Mouse (Mus musculus) spleen, postnatal 4 days (tissue): ENCODE results near the gene Crlf1.

Experiments used
- DNase-seq, 2 experiments: peaks; one replicate each; pipeline ENCODE4 v3.0.0; 2022; ENCODE audit warnings: low spot score in 2 of 2

The Crlf1 gene

GRCm38 (mm10) chr8:70492664-70493640, at the start of gene Crlf1:
Crlf1 (plus strand) TSS chr8:70493158.
- DNase-seq, result no peak

- no peak for DNase-seq
These were observed 49.6 kb upstream of the Crlf1 start for GRCm38 (mm10) chr8:70443326-70443725.

GRCm38 (mm10) chr8:70445988-70446387, 47.0 kb upstream of the Crlf1 start:
- no peak for DNase-seq

- no peak for DNase-seq
These were observed 45.1 kb upstream of the Crlf1 start for GRCm38 (mm10) chr8:70447639-70448420.

GRCm38 (mm10) chr8:70452196-70452966, 40.6 kb upstream of the Crlf1 start:
- DNase-seq, result no peak

GRCm38 (mm10) chr8:70453852-70454251, 39.1 kb upstream of the Crlf1 start:
- no peak for DNase-seq

GRCm38 (mm10) chr8:70456996-70457395, 36.0 kb upstream of the Crlf1 start:
- no peak for DNase-seq

- no peak for DNase-seq
These were observed 35.1 kb upstream of the Crlf1 start for GRCm38 (mm10) chr8:70457882-70458281.

GRCm38 (mm10) chr8:70458462-70458861, 34.5 kb upstream of the Crlf1 start:
- no peak for DNase-seq

- DNase-seq, result no peak
These were observed 33.3 kb upstream of the Crlf1 start for GRCm38 (mm10) chr8:70459636-70460035.

- DNase-seq, result no peak
These were observed 32.8 kb upstream of the Crlf1 start for GRCm38 (mm10) chr8:70460199-70460598.

GRCm38 (mm10) chr8:70460606-70461005, 32.4 kb upstream of the Crlf1 start:
- DNase-seq, result no peak

GRCm38 (mm10) chr8:70461765-70462515, 31.0 kb upstream of the Crlf1 start:
- DNase-seq, result no peak

GRCm38 (mm10) chr8:70462516-70462813, 30.5 kb upstream of the Crlf1 start:
- DNase-seq, result no peak

GRCm38 (mm10) chr8:70463306-70463705, 29.7 kb upstream of the Crlf1 start:
- no peak for DNase-seq

- DNase-seq, result no peak
These were observed 28.8 kb upstream of the Crlf1 start for GRCm38 (mm10) chr8:70464162-70464561.

- no peak for DNase-seq
These were observed 27.3 kb upstream of the Crlf1 start for GRCm38 (mm10) chr8:70465701-70466100.

- DNase-seq, result no peak
These were observed 26.7 kb upstream of the Crlf1 start for GRCm38 (mm10) chr8:70466305-70466704.

GRCm38 (mm10) chr8:70466771-70467170, 26.2 kb upstream of the Crlf1 start:
- no peak for DNase-seq

- DNase-seq, result no peak
These were observed 25.7 kb upstream of the Crlf1 start for GRCm38 (mm10) chr8:70467229-70467725.

- no peak for DNase-seq
These were observed 25.1 kb upstream of the Crlf1 start for GRCm38 (mm10) chr8:70467907-70468306.
